Mouse (Mus musculus) hindbrain, embryonic 14.5 days (tissue): Measurements from ENCODE around the gene Mfap4. TPM values are rescaled to one million over a fixed set of nuclear protein-coding genes. Genes with fewer than 3 reads are reported as not detected.

ENCODE experiments used
- ATAC-seq: fragments of 200-750 bp; cut with Nextera tagmentation; 2 replicates; pipeline ENCODE4 v1.8.0; 2017; ENCODE audit warnings: moderate number of reproducible peaks, mild to moderate bottlenecking, moderate TSS enrichment, moderate library complexity; ENCODE audit not compliant: low FRiP score
- DNase-seq: peaks from one replicate; pipeline ENCODE4 v3.0.0-alpha.2; 2015; ENCODE audit warnings: low spot score
- H3K27ac ChIP-seq: fragments of 300-500 bp; sonication (generic); 2 replicates; pipeline ENCODE4 v1.5.1; 2014; ENCODE audit warnings: mild to moderate bottlenecking, moderate library complexity
- H3K27me3 ChIP-seq: fragments of 300-500 bp; sonication (generic); 2 replicates; pipeline ENCODE4 v1.6.1; 2014; ENCODE audit warnings: mild to moderate bottlenecking, low read length, mixed read lengths; ENCODE audit not compliant: control insufficient read depth, insufficient read depth
- H3K36me3 ChIP-seq: fragments of 300-500 bp; sonication (generic); replicated peaks from 2 replicates; pipeline ENCODE4 v1.6.1; 2014; ENCODE audit not compliant: control insufficient read depth, insufficient read depth
- H3K4me1 ChIP-seq: fragments of 300-500 bp; sonication (generic); replicated peaks from 2 replicates; pipeline ENCODE4 v1.6.1; 2014; ENCODE audit warnings: antibody characterized with exemption, low read length, mixed read lengths; ENCODE audit not compliant: control insufficient read depth, insufficient read depth
- H3K4me2 ChIP-seq: fragments of 300-500 bp; sonication (generic); replicated peaks from 2 replicates; pipeline ENCODE4 v1.6.1; 2014; ENCODE audit warnings: mild to moderate bottlenecking, moderate library complexity
- H3K4me3 ChIP-seq: fragments of 300-500 bp; sonication (generic); replicated peaks from 2 replicates; pipeline ENCODE4 v1.5.1; 2014; ENCODE audit warnings: mild to moderate bottlenecking, low read length
- H3K9ac ChIP-seq: fragments of 300-500 bp; sonication (generic); 2 replicates; pipeline ENCODE4 v1.6.1; 2014
- H3K9me3 ChIP-seq: fragments of 300-500 bp; sonication (generic); 2 replicates; pipeline ENCODE4 v1.6.1; 2016; ENCODE audit warnings: low read length; ENCODE audit not compliant: control insufficient read depth
- WGBS: fragments of 180-500 bp; shearing (Covaris S2); extraction: QIAGEN DNeasy Blood & Tissue Kit; methylation state at CpG from one replicate; pipeline ENCODE4 v1.1.7; 2014; 5-methylcytosine and 5-hydroxymethylcytosine counted together
- polyA plus RNA-seq: library from polyadenylated mRNA; unstranded; fragments of >200 nt; fragmentation: Nextera tagmentation; extraction: Ambion mirVana; gene quantifications from 2 replicates; pipeline ENCODE4 v1.2.1, GENCODE M21; 2014

The Mfap4 gene
- polyA plus RNA-seq, 1 experiment from 2014 or later, result 52.4 TPM

DNA sequence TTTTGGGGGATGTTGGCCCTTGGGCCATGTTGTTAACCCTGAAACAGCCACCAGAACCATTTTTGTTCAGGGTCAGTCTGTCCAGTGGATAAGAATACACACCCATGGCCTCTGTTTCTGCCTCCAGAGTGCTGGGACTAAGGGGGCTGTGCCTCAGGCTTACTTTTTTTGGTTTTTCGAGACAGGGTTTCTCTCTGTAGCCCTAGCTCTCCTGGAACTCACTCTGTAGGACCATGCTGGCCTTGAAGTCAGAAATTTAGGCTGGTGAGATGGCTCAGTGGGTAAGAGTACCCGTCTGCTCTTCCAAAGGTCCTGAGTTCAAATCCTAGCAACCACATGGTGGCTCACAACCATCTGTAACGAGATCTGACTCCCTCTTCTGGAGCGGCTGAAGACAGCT is 6.4 kb upstream of the Mfap4 start:
- no peak overlapping the region for H3K4me3 ChIP-seq
- WGBS, result 92% methylated on average over 4 of the region's 4 CpGs
- H3K27me3 ChIP-seq, result no peaks in the 10 kb centered on the region
- H3K4me1 ChIP-seq, result peaks cover 15% of the 10 kb centered on the region
- ATAC-seq (no peak), DNase-seq (no peak)
- no peak overlapping the region for H3K9ac ChIP-seq
- H3K27ac ChIP-seq, result no peak overlapping the region
- H3K4me2 ChIP-seq, result no peak overlapping the region
- H3K9me3 ChIP-seq, result no peaks in the 10 kb centered on the region
- H3K36me3 ChIP-seq, result no peaks in the 10 kb centered on the region

- peaks cover 31% of the 10 kb centered on the region for H3K4me1 ChIP-seq
- no peak overlapping the region for H3K9ac ChIP-seq
- ATAC-seq, result no peak
- no peak for DNase-seq
- H3K27me3 ChIP-seq, result no peaks in the 10 kb centered on the region
- WGBS, result 80% methylated on average over 9 of the region's 9 CpGs
- no peak overlapping the region for H3K27ac ChIP-seq
- H3K4me2 ChIP-seq, result no peak overlapping the region
- H3K9me3 ChIP-seq, result no peaks in the 10 kb centered on the region
- H3K36me3 ChIP-seq, result no peaks in the 10 kb centered on the region
- no peak overlapping the region for H3K4me3 ChIP-seq
Observed at GRCm38 (mm10) chr11:61481239-61482090, 3.8 kb upstream of the Mfap4 start.

GRCm38 (mm10) chr11:61483226-61483845 is 1.9 kb upstream of the Mfap4 start:
- H3K4me1 ChIP-seq, result peaks cover 30% of the 10 kb centered on the region

GRCm38 (mm10) chr11:61484256-61484612 is 997 bp upstream of the Mfap4 start:
- WGBS, result 8% methylated on average over 10 of the region's 10 CpGs
- ATAC-seq (0 out of 2 replicates have a peak, but pooled peaks have one; percentile 7), DNase-seq (no peak)
- Histone ChIP-seq H3K9ac (no peak overlapping the region), H3K27me3 (no peaks in the 10 kb centered on the region), H3K36me3 (peaks cover 19% of the 10 kb centered on the region), H3K4me2 (peak overlapping the region; percentile 11; the same call in 1 of the 2 replicates), H3K4me1 (peaks cover 30% of the 10 kb centered on the region), H3K27ac (peak overlapping the region; percentile 79), H3K9me3 (no peaks in the 10 kb centered on the region), H3K4me3 (no peak overlapping the region)

More at GRCm38 (mm10) chr11:61483226-61483845, 1.9 kb upstream of the Mfap4 start:
- H3K36me3 ChIP-seq, result peaks cover 10% of the 10 kb centered on the region
- DNase-seq (no peak), ATAC-seq (no peak)
- no peak overlapping the region for H3K4me3 ChIP-seq
- H3K27ac ChIP-seq, result 0 out of 2 replicates have a peak overlapping the region, but pooled peaks have one; percentile 79
- WGBS, result 70% methylated on average over 13 of the region's 13 CpGs
- no peaks in the 10 kb centered on the region for H3K9me3 ChIP-seq
- no peaks in the 10 kb centered on the region for H3K27me3 ChIP-seq
- H3K4me2 ChIP-seq, result no peak overlapping the region
- no peak overlapping the region for H3K9ac ChIP-seq

DNA sequence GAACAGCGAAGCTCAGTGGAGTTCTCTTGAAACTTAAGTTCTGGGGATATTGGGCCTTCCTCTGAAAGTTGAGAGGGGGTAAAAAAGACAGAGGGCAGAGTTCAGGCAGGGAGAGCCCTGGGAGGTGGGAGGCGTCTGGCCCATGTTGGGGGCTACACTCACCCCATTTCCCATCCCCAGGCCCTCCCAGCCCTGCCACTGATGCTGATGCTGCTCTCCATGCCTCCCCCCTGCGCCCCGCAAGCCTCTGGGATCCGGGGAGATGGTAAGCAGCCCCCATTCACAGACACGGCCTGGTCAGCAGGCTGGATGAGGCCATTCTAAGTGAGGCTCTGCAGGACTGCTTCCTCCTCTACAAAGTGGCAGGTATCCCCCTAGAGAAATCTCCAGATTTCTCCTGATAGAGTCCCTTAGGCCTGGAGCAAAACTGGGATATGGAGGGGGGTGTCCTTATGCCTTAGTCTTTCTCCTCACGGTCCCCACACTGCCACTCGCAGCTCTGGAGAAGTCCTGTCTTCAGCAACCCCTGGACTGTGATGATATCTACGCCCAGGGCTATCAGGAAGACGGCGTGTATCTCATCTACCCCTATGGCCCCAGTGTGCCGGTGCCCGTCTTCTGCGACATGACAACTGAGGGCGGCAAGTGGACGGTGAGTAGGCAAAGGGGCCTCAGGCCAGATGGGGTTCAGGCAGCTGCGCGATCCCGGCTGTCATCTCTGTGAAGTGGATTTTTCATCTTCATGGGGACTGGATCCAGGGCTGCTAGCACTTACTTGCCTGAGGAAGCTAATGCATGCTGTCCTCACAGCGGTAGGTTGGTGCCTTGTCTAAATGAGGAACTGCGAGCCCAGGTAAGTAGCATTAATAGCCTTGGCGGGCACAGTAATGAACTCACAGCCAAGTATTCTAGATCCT is 568 bp downstream of the Mfap4 start:
- H3K4me2 ChIP-seq, result peak overlapping the region; percentile 33
- no peak for ATAC-seq
- H3K9ac ChIP-seq, result no peak overlapping the region
- H3K27me3 ChIP-seq, result no peaks in the 10 kb centered on the region
- H3K9me3 ChIP-seq, result no peaks in the 10 kb centered on the region
- WGBS, result 39% methylated on average over 22 of the region's 22 CpGs
- 0 out of 2 replicates have a peak overlapping the region, but pooled peaks have one; percentile 5 for H3K4me3 ChIP-seq
- peaks cover 30% of the 10 kb centered on the region for H3K4me1 ChIP-seq
- peak overlapping the region; percentile 79 for H3K27ac ChIP-seq
- no peak for DNase-seq
- H3K36me3 ChIP-seq, result peaks cover 35% of the 10 kb centered on the region

DNA sequence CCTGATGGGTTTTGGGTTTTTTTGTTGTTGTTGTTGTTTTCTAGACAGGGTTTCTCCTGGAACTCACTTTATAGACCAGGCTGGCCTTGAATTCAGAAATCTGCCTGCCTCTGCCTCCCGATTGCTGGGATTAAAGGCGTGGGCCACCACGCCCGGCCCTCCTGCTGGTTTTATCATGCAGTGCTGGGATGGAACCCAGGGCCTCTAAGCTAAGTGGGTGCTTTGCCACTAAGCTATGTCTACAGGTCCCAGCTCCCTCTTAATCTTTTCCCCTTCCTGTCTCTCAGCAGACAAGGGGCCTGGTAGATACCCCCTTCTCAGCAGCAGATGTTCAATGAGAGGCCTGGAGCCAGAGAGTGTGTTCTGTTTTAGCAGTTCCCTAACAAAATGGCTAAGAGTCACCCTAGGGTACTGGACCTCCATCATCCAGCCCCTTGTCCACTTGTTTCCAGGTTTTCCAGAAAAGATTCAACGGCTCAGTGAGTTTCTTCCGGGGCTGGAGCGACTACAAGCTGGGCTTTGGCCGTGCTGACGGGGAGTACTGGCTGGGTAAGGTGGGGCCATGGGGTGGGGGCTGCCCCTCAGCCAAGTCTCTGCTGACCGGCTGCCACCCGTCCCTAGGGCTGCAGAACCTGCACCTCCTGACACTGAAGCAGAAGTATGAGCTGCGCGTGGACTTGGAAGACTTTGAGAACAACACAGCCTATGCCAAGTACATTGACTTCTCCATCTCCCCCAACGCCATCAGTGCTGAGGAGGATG is 1.4 kb downstream of the Mfap4 start:
- WGBS, result 83% methylated on average over 14 of the region's 14 CpGs
- Histone ChIP-seq H3K27ac (no peak overlapping the region), H3K4me1 (peaks cover 30% of the 10 kb centered on the region), H3K9ac (no peak overlapping the region), H3K4me2 (peak overlapping the region; percentile 33), H3K4me3 (no peak overlapping the region), H3K27me3 (no peaks in the 10 kb centered on the region), H3K9me3 (no peaks in the 10 kb centered on the region), H3K36me3 (peaks cover 43% of the 10 kb centered on the region)
- ATAC-seq (no peak), DNase-seq (no peak)

GRCm38 (mm10) chr11:61487401-61487800 is 2.2 kb downstream of the Mfap4 start:
- DNase-seq (peak; percentile 52), ATAC-seq (0 out of 2 replicates have a peak, but pooled peaks have one; percentile 4)
- no peaks in the 10 kb centered on the region for H3K9me3 ChIP-seq
- no peak overlapping the region for H3K4me2 ChIP-seq
- H3K9ac ChIP-seq, result no peak overlapping the region
- no peaks in the 10 kb centered on the region for H3K27me3 ChIP-seq
- H3K4me1 ChIP-seq, result peaks cover 32% of the 10 kb centered on the region
- H3K27ac ChIP-seq, result no peak overlapping the region
- WGBS, result 13% methylated on average over 2 of the region's 2 CpGs
- peaks cover 50% of the 10 kb centered on the region for H3K36me3 ChIP-seq
- no peak overlapping the region for H3K4me3 ChIP-seq

DNA sequence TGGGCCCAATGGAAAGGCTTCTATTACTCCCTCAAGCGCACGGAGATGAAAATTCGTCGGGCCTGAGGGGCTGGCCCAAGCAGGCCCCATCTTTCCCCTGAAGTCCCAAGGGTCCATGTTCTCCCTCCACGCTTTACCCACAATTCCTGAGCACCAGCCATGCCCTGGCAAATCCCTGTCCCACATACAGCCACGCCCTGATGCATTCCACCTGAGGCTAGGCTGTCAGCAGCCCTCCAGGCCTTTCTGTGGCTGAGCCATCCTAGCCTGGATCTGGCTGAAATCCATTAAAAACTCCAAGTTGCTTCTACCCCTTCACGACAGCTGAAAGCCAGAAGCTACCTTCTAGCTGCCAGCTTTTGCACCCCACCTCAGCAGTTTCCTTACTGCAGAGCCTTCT is 2.7 kb downstream of the Mfap4 start:
- H3K9me3 ChIP-seq, result no peaks in the 10 kb centered on the region
- peaks cover 37% of the 10 kb centered on the region for H3K4me1 ChIP-seq
- no peak overlapping the region for H3K4me2 ChIP-seq
- H3K27me3 ChIP-seq, result no peaks in the 10 kb centered on the region
- no peak overlapping the region for H3K4me3 ChIP-seq
- H3K9ac ChIP-seq, result no peak overlapping the region
- ATAC-seq (no peak), DNase-seq (no peak)
- H3K27ac ChIP-seq, result no peak overlapping the region
- 77% methylated on average over 7 of the region's 7 CpGs for WGBS
- H3K36me3 ChIP-seq, result peaks cover 54% of the 10 kb centered on the region
